Mouse (Mus musculus): ENCODE results near the gene Abt1. TPM values are rescaled to one million over a fixed set of nuclear protein-coding genes. Genes with fewer than 3 reads are reported as not detected.

Abt1 gene
- 10.7 and 11.9 TPM in 2 replicates for polyA plus RNA-seq (2015; fragmentation: Nextera tagmentation; extraction: Ambion mirVana)

DNA sequence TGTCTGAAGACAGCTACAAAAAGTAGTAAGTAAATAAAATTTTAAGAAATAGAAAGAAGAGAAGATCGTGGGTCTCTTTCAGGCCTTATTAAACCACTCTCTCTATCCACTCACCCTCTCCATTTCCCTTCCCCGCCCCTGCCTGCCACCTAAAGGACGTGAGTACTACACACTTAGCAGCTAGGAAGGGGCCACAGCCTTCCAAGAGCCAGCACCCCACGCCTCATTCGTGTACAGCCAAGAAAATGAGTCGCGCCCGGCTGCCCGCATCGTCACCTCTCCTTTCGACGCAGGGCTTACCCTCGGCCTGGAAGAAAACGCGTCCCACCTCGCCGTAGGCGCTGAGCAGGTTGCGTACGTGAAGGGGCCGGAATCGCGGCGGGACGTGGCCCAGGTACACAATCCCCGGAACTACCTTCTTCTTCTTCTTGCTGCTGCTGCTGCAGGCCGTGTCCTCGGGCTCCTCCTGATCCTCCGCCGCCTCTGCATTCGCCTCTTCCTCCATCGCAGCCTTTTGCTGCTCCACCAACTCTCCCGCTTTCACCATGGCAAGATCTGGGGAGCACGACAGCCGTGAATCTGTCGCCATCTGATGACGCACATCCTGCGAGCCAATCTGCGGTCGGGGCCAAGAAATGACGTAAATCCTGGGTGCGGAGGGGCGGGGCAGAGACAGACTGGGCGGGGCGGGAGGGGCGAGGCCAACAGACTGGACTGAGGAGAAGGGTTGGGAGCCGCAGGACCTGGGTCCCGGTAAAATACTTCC, at the start of gene Abt1:
TSS of gene Abt1 (minus strand) at position 581 of the 766 bp plus-strand sequence.
- Histone ChIP-seq H3K4me2 (peak within 1 kb of the TSS; percentile 72), H3K27ac (peak within 1 kb of the TSS; percentile 79), H3K36me3 (peaks cover 9% of the 10 kb centered on the region; the same call in 1 of the 2 replicates), H3K9ac (peak within 1 kb of the TSS; percentile 56), H3K27me3 (replicated peaks) (no peaks in the 10 kb centered on the region), H3K4me3 (replicated peaks) (peak within 1 kb of the TSS; percentile 71), H3K9me3 (no peaks in the 10 kb centered on the region), H3K4me1 (peaks cover 12% of the 10 kb centered on the region)
- peak; percentile 86 for ATAC-seq (ENCODE audit: insufficient read depth, low FRiP score, low read depth)
- WGBS, result under 1% methylated on average over 48 of the region's 48 CpGs

DNA sequence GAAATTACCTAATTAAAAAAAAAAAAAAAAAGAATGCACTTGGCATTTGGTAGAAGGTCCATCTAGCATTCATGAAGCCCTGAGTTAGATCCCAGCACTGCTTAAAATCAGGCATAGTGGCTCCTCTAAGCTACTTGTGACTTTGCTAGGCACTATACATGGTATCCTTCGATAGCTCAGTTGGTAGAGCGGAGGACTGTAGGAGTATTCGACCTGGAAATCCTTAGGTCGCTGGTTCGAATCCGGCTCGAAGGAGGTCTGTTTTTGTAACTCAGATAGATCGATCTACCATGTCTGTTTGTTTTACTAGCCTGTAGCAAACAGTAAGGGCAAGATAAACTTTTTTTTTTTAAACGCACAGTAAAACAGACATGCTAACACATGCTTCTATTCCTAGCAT, 43.2 kb upstream of the Abt1 start:
- Histone ChIP-seq H3K9me3 (no peaks in the 10 kb centered on the region), H3K9ac (no peak overlapping the region), H3K36me3 (no peaks in the 10 kb centered on the region), H3K27ac (no peak overlapping the region), H3K27me3 (replicated peaks) (no peaks in the 10 kb centered on the region), H3K4me1 (peaks cover 14% of the 10 kb centered on the region; the same call in 1 of the 2 replicates), H3K4me3 (replicated peaks) (no peak overlapping the region), H3K4me2 (no peak overlapping the region)
- WGBS, result 5% methylated on average over 9 of the region's 9 CpGs
- peak; percentile 47; the same call in 1 of the 2 replicates for ATAC-seq (ENCODE audit: insufficient read depth, low FRiP score, low read depth)

DNA sequence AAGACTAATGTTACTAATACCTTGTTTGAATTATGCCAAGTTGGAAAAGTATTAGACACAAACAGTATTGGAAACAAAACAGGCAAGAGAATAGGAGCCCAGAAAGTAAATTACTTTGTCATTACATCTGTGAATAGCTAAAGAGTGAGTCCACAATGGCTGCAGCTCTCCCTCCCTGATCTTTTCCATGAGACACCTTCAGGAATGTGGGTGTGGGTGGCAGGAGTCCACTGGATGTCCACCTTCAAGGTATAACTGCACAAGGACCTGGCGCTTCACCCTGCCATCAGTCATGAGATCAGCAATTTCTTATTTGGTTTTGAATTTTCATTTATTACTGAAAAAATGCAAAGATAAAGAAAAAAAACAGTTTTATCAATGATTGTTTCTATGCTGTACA, 42.6 kb upstream of the Abt1 start:
- Histone ChIP-seq H3K27me3 (replicated peaks) (no peaks in the 10 kb centered on the region), H3K4me2 (0 out of 2 replicates have a peak overlapping the region, but pooled peaks have one; percentile 90), H3K9ac (no peak overlapping the region), H3K9me3 (no peaks in the 10 kb centered on the region), H3K27ac (no peak overlapping the region), H3K36me3 (no peaks in the 10 kb centered on the region), H3K4me3 (replicated peaks) (no peak overlapping the region), H3K4me1 (peaks cover 14% of the 10 kb centered on the region; the same call in 1 of the 2 replicates)
- no peak for ATAC-seq (ENCODE audit: insufficient read depth, low FRiP score, low read depth)
- 62% methylated on average over 1 of the region's 1 CpGs for WGBS

DNA sequence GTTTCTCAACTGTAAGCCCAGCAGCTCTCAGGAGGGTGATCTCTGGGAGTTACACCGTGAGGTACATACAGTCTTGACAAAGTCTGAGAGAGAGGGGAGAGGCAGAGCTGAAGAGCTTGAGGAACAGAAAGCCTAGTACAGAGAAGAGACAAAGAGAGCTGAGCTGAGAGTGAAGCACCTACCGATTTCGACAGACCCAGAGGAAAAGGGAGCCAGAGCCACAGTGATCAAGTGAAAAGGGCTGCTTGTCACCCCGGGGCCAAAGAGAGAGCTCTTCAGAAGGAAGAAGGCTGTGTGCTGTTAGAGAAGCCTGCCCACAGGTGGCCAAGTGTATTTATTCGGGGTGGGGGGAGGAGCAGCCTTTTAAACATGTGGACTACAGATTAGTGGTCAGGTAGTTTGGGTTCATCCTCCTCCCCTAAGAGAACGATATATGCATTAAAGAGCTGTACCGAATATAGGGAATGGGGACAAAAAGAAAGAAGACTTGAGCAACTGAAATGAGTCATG, 42.0 kb upstream of the Abt1 start, which contains the start of gene Btn1a1:
TSS of gene Btn1a1 (minus strand) at position 302 of the 510 bp plus-strand sequence.
- H3K36me3 ChIP-seq, result no peaks in the 10 kb centered on the region
- WGBS, result 1% methylated on average over 7 of the region's 7 CpGs
- no peak within 1 kb of the TSS for H3K27ac ChIP-seq
- H3K4me2 ChIP-seq, result peak within 1 kb of the TSS; percentile 90
- H3K9ac ChIP-seq, result peak within 1 kb of the TSS; percentile 16; the same call in 1 of the 2 replicates
- H3K27me3 ChIP-seq (replicated peaks), result no peaks in the 10 kb centered on the region
- no peak; the same call in 1 of the 2 replicates for ATAC-seq (ENCODE audit: insufficient read depth, low FRiP score, low read depth)
- H3K9me3 ChIP-seq, result no peaks in the 10 kb centered on the region
- H3K4me1 ChIP-seq, result peaks cover 14% of the 10 kb centered on the region; the same call in 1 of the 2 replicates
- H3K4me3 ChIP-seq (replicated peaks), result peak within 1 kb of the TSS; percentile 54

DNA sequence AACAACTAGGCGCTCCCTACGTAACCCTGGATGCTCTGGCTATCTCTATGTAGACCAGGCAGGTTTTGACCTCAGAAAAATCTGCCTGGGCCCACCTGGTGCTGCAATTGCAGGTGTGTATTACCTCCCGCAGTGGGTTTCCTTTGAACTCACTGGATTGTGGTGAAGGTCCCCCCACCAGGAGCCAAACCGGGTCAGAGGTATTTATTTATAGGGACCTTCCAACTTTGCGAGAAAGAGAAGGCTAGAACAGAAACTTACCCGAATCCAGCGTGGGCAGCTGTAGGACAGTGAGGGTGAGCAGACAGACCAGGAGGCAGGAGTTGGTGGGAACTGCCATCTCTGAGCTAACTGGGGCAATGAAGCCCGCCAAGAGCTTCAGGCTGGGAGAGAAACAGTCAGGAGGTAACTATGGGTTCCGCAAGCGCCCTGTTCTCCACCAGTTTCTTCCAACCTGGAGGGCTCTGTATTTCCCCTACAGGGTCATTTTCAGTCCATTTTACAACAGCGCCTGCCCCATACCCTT, 41.2 kb upstream of the Abt1 start:
- no peaks in the 10 kb centered on the region for H3K27me3 ChIP-seq (replicated peaks)
- H3K9ac ChIP-seq, result 0 out of 2 replicates have a peak overlapping the region, but pooled peaks have one; percentile 2
- H3K27ac ChIP-seq, result no peak overlapping the region
- H3K9me3 ChIP-seq, result no peaks in the 10 kb centered on the region
- no peak for ATAC-seq (ENCODE audit: insufficient read depth, low FRiP score, low read depth)
- H3K4me2 ChIP-seq, result peak overlapping the region; percentile 90
- 8% methylated on average over 11 of the region's 11 CpGs for WGBS
- peak overlapping the region; percentile 54 for H3K4me3 ChIP-seq (replicated peaks)
- no peaks in the 10 kb centered on the region for H3K36me3 ChIP-seq
- H3K4me1 ChIP-seq, result peaks cover 14% of the 10 kb centered on the region; the same call in 1 of the 2 replicates

GRCm38 (mm10) chr13:23464224-23464637, 40.6 kb upstream of the Abt1 start:
- Histone ChIP-seq H3K9me3 (no peaks in the 10 kb centered on the region), H3K4me3 (replicated peaks) (peak overlapping the region; percentile 54), H3K9ac (peak overlapping the region; percentile 30), H3K27me3 (replicated peaks) (no peaks in the 10 kb centered on the region), H3K4me2 (peak overlapping the region; percentile 90), H3K36me3 (no peaks in the 10 kb centered on the region), H3K27ac (no peak overlapping the region), H3K4me1 (peaks cover 14% of the 10 kb centered on the region; the same call in 1 of the 2 replicates)
- no peak; the same call in 1 of the 2 replicates for ATAC-seq (ENCODE audit: insufficient read depth, low FRiP score, low read depth)
- WGBS, result under 1% methylated on average over 29 of the region's 29 CpGs

DNA sequence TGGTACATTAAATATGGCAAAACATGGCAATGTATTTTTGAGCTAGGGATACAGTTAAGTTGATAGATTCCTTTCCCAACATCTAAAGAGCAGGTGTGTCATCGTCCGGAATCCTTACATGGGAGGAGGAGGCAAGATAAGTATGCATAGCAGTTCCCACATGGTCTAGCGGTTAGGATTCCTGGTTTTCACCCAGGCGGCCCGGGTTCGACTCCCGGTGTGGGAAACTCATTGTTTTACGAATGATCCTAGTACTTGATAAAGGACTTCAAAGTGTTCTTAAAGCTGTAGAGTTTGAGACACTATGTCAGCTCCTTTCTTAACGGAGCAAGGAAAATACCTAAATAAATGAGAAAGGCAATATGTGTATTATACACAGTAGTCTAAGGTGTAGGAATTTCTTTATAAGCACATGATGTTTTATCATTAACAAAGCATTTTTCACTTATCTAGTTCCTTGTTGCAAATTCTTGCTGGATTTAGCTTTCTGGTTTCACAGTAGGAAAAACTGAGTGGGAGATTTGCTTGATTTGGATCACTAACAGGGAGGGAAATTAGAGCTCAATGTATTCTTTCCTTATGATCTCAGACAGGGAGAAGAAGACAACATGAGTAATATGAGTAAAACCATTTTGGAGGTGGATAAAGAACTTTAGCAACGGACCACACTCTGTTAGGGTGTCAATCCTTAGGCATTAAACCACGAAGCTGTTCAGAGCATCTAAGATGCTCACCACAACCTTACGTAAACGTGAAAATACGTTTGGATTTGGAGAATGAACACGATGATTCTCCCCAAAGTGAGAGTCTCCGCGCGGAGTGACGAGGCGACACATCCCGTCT, 39.9 kb upstream of the Abt1 start:
- ATAC-seq (ENCODE audit: insufficient read depth, low FRiP score, low read depth), result no peak
- Histone ChIP-seq H3K9ac (peak overlapping the region; percentile 30), H3K4me2 (peak overlapping the region; percentile 90), H3K4me3 (replicated peaks) (peak overlapping the region; percentile 54), H3K36me3 (no peaks in the 10 kb centered on the region), H3K9me3 (no peaks in the 10 kb centered on the region), H3K27ac (no peak overlapping the region), H3K27me3 (replicated peaks) (no peaks in the 10 kb centered on the region), H3K4me1 (peaks cover 14% of the 10 kb centered on the region; the same call in 1 of the 2 replicates)
- 1% methylated on average over 21 of the region's 21 CpGs for WGBS

DNA sequence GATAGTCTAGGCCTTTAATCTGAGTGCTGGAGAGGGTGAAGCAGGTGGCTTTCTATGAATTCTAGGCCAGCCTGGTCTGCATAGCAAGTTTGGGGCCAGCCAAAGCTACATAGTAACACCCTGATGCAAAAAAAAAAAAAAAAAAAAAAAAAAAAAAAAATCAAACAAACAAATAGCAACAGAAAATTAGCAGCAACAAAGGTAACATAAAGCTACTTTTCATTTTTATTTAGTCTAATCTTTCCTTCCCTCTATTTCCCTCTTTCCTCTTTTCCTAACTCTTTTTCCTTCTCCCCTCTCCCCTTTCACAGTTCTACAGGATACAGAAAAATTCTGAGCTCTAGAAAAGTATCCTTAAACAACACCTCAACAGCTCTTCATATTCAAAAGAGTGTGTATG, 39.0 kb upstream of the Abt1 start:
- H3K27me3 ChIP-seq (replicated peaks), result no peaks in the 10 kb centered on the region
- no peak overlapping the region for H3K4me2 ChIP-seq
- no peaks in the 10 kb centered on the region for H3K9me3 ChIP-seq
- ATAC-seq (ENCODE audit: insufficient read depth, low FRiP score, low read depth), result no peak
- H3K4me3 ChIP-seq (replicated peaks), result no peak overlapping the region
- H3K4me1 ChIP-seq, result peaks cover 14% of the 10 kb centered on the region; the same call in 1 of the 2 replicates
- no peak overlapping the region for H3K27ac ChIP-seq
- H3K36me3 ChIP-seq, result no peaks in the 10 kb centered on the region
- H3K9ac ChIP-seq, result no peak overlapping the region

DNA sequence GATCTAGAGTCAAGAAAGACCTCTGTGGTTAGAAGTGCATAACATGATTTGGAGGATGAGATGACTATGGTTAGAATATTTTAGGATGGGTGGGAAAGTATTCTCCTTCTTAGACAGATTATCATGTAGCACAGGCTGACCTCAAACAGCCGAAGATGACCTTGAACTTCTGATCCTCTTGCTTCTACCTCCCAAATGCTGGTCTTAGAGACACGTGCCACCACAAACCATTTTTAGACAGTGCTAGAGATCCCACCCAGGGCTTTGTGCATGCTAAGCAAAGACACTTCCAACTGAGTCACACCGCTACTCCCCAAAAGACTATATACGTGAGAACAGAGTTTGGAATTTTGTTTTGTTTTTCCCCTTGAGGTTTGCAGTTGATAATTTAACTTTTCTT, 38.4 kb upstream of the Abt1 start:
- Histone ChIP-seq H3K27ac (no peak overlapping the region), H3K4me1 (peaks cover 14% of the 10 kb centered on the region; the same call in 1 of the 2 replicates), H3K9ac (no peak overlapping the region), H3K4me2 (no peak overlapping the region), H3K27me3 (replicated peaks) (no peaks in the 10 kb centered on the region), H3K9me3 (no peaks in the 10 kb centered on the region), H3K4me3 (replicated peaks) (no peak overlapping the region), H3K36me3 (no peaks in the 10 kb centered on the region)
- ATAC-seq (ENCODE audit: insufficient read depth, low FRiP score, low read depth), result no peak
- WGBS, result 86% methylated on average over 4 of the region's 4 CpGs

DNA sequence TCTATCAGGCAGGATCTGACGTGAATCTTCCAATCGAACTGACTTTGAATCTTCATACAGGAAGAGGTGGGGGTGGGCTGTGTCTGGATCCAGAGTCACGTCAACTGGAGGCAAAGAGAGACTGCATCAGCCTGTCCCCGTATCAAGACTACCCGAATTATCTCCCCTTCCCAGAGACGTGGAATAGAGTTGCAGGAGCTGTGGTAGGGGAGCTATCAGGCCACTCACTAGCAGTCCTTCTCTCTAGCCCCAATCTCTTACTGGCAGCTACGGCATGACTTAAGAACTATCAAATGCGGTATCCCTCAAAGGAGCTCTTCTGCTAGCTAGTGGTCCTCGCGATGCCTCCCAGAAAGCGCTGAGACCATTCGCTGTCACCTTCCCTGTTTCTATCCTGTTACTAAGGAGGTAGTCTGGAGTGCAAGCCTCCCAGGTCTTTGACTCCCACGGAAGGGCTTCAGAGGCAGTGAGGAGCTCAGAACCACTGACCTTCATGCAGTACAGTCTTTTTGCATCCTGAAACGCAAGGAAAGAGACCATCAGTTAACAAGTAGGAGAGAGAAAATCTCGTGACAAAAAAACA, 35.7 kb upstream of the Abt1 start:
- Histone ChIP-seq H3K9me3 (no peaks in the 10 kb centered on the region), H3K9ac (no peak overlapping the region), H3K27ac (no peak overlapping the region), H3K36me3 (no peaks in the 10 kb centered on the region), H3K4me3 (replicated peaks) (no peak overlapping the region), H3K27me3 (replicated peaks) (no peaks in the 10 kb centered on the region), H3K4me2 (peak overlapping the region; percentile 25; the same call in 1 of the 2 replicates), H3K4me1 (peaks cover 3% of the 10 kb centered on the region; the same call in 1 of the 2 replicates)
- 33% methylated on average over 15 of the region's 15 CpGs for WGBS
- peak; percentile 81; the same call in 1 of the 2 replicates for ATAC-seq (ENCODE audit: insufficient read depth, low FRiP score, low read depth)

DNA sequence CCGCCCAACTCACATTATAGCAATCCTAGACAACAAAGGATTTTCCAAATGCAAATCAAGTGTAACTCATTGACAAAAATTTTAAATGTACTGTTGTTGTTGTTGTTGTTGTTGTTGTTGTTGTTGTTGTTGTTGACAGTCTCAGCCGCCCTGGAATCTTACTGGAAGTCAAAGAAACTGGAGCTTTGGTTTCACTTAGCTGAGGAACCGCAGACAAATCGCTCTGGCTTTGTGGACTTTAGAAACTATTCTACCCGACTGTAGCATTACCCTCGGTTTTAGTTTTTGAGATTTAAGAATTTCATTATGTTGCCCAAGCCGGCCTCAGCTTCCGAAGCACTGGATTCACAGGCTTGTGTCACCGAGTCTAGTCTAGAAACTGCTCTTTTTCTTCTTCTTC, 30.3 kb upstream of the Abt1 start:
- H3K9ac ChIP-seq, result peak overlapping the region; percentile 44; the same call in 1 of the 2 replicates
- H3K9me3 ChIP-seq, result no peaks in the 10 kb centered on the region
- WGBS, result 1% methylated on average over 9 of the region's 9 CpGs
- peak overlapping the region; percentile 60 for H3K4me2 ChIP-seq
- ATAC-seq (ENCODE audit: insufficient read depth, low FRiP score, low read depth), result no peak
- peak overlapping the region; percentile 67 for H3K4me3 ChIP-seq (replicated peaks)
- peak overlapping the region; percentile 92 for H3K27ac ChIP-seq
- no peaks in the 10 kb centered on the region for H3K27me3 ChIP-seq (replicated peaks)
- H3K36me3 ChIP-seq, result no peaks in the 10 kb centered on the region
- no peaks in the 10 kb centered on the region; the same call in 1 of the 2 replicates for H3K4me1 ChIP-seq

Measured in stomach, embryonic 15.5 days (tissue).